In the genomic region with DNA sequence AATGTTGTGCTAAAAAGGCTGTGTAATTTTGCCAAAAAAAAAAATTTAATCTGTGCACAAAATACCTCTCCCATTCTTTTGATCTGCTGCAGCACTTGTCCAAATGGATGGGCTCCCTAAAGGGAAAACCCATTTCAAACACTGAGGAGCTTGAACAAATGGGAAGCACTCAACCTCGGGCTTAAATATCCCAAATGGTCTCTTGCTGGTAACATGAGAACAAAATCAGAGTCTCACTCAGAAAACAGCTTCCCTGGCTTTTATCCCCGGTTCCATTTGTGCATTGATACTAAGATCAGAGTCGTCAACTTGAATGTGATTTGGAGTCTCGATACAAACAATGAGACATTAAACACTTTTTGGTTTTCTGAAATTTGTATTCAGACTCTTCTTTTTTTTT, we compare ENCODE assay signal across 18 mouse cellular contexts. TPM values are rescaled to one million over a fixed set of nuclear protein-coding genes. Genes with fewer than 3 reads are reported as not detected.
"Had no signal": no experiment of that assay in that cellular context is flagged by ENCODE, and none has a peak within 500 bp of the region (broad histone marks: within the 10 kb centered on the region; RNA-seq: fewer than 3 reads in every experiment).

No protein-coding gene starts in this region.

- H3K27ac ChIP-seq: kidney, embryonic 15.5 days; limb, embryonic 10.5 days; liver, embryonic 15.5 days; neural tube, embryonic 12.5 days had no signal

- H3K9ac ChIP-seq: kidney, embryonic 15.5 days; liver, embryonic 15.5 days; neural tube, embryonic 12.5 days had no signal

- H3K36me3 ChIP-seq: kidney, embryonic 15.5 days; limb, embryonic 10.5 days; liver, embryonic 15.5 days; neural tube, embryonic 12.5 days had no signal

- H3K4me1 ChIP-seq: kidney, embryonic 15.5 days; liver, embryonic 15.5 days; neural tube, embryonic 12.5 days had no signal

- H3K4me3 ChIP-seq: kidney, embryonic 15.5 days; limb, embryonic 10.5 days; liver, embryonic 15.5 days; myocyte; neural tube, embryonic 12.5 days had no signal

- DNase-seq: kidney, postnatal 14 days; lung, adult 2 months; lung, postnatal 36 days; retina, postnatal 1 day; right cerebral cortex, postnatal 4 days; spleen, adult 18-20 months; thymus, adult 18-20 months; thymus, postnatal 14 days had no signal

- H3K4me2 ChIP-seq: kidney, embryonic 15.5 days; liver, embryonic 11.5 days; liver, embryonic 15.5 days; midbrain, embryonic 11.5 days; neural tube, embryonic 12.5 days had no signal

- ATAC-seq: lung, postnatal 0 days had no signal

- H3K27me3 ChIP-seq: kidney, embryonic 15.5 days; liver, embryonic 15.5 days; neural tube, embryonic 12.5 days had no signal

- H3K9me3 ChIP-seq: kidney, embryonic 15.5 days; limb, embryonic 10.5 days; liver, embryonic 15.5 days; neural tube, embryonic 12.5 days had no signal

RNA-seq across cellular contexts. Expression of a gene that starts 59.9 kb away (rescaled TPM):
- total RNA-seq: megakaryocyte progenitor cell, adult 5-6 weeks had no signal
- polyA plus RNA-seq: large intestine, adult 2 months; liver, embryonic 11.5 days; liver, embryonic 15.5 days; lung, postnatal 0 days had no signal
